Mouse (Mus musculus) liver, embryonic 12.5 days (tissue): ENCODE measurements around the gene Phf21b. TPM values are rescaled to one million over a fixed set of nuclear protein-coding genes. Genes with fewer than 3 reads are reported as not detected.

ENCODE experiments used
- ATAC-seq: fragments of 200-750 bp; cut with Nextera tagmentation; 2 replicates; pipeline ENCODE4 v1.8.0; 2017; ENCODE audit warnings: moderate number of reproducible peaks, mild to moderate bottlenecking, moderate library complexity
- H3K27ac ChIP-seq: fragments of 300-500 bp; sonication (generic); 2 replicates; pipeline ENCODE4 v1.5.1; 2016; ENCODE audit warnings: mild to moderate bottlenecking
- H3K27me3 ChIP-seq: fragments of 300-500 bp; sonication (generic); replicated peaks from 2 replicates; pipeline ENCODE4 v1.6.1; 2016; ENCODE audit warnings: mild to moderate bottlenecking, moderate library complexity
- H3K36me3 ChIP-seq: fragments of 300-500 bp; sonication (generic); 2 replicates; pipeline ENCODE4 v1.6.1; 2016; ENCODE audit warnings: mild to moderate bottlenecking, moderate library complexity
- H3K4me1 ChIP-seq: fragments of 300-500 bp; sonication (generic); 2 replicates; pipeline ENCODE4 v1.6.1; 2016
- H3K4me2 ChIP-seq: fragments of 300-500 bp; sonication (generic); 2 replicates; pipeline ENCODE4 v1.6.1; 2016; ENCODE audit warnings: mild to moderate bottlenecking, moderate library complexity
- H3K4me3 ChIP-seq: fragments of 300-500 bp; sonication (generic); 2 replicates; pipeline ENCODE4 v1.5.1; 2016; ENCODE audit warnings: mild to moderate bottlenecking, moderate library complexity
- H3K9ac ChIP-seq: fragments of 300-500 bp; sonication (generic); 2 replicates; pipeline ENCODE4 v1.6.1; 2016; ENCODE audit warnings: mild to moderate bottlenecking, moderate library complexity
- H3K9me3 ChIP-seq: fragments of 300-500 bp; sonication (generic); replicated peaks from 2 replicates; pipeline ENCODE4 v1.6.1; 2016; ENCODE audit warnings: mild to moderate bottlenecking, moderate library complexity
- WGBS: fragments of 180-500 bp; shearing (Covaris S2); methylation state at CpG from one replicate; pipeline ENCODE4 v1.1.7; 2016; ENCODE audit not compliant: insufficient replicate concordance; 5-methylcytosine and 5-hydroxymethylcytosine counted together
- polyA plus RNA-seq: library from polyadenylated mRNA; unstranded; fragments of >200 nt; fragmentation: Nextera tagmentation; extraction: Ambion mirVana; gene quantifications from 2 replicates; pipeline ENCODE4 v1.2.1, GENCODE M21; 2016

The Phf21b gene
- polyA plus RNA-seq, 1 experiment from 2014 or later: 0.04 TPM

- Histone ChIP-seq H3K27ac (no peak overlapping the region), H3K36me3 (no peaks in the 10 kb centered on the region), H3K9ac (no peak overlapping the region), H3K4me1 (no peaks in the 10 kb centered on the region), H3K9me3 (no peaks in the 10 kb centered on the region), H3K4me3 (no peak overlapping the region), H3K4me2 (no peak overlapping the region), H3K27me3 (no peaks in the 10 kb centered on the region)
- ATAC-seq: no peak
- 56% methylated on average over 5 of the region's 5 CpGs for WGBS
Measured at GRCm38 (mm10) chr15:84811126-84811525, 44.7 kb downstream of the Phf21b start.

GRCm38 (mm10) chr15:84809275-84809952, 46.4 kb downstream of the Phf21b start:
- H3K4me2 ChIP-seq: no peak overlapping the region
- no peaks in the 10 kb centered on the region for H3K27me3 ChIP-seq
- H3K4me1 ChIP-seq: no peaks in the 10 kb centered on the region
- H3K4me3 ChIP-seq: no peak overlapping the region
- 62% methylated on average over 21 of the region's 21 CpGs for WGBS
- H3K9ac ChIP-seq: no peak overlapping the region
- no peak overlapping the region for H3K27ac ChIP-seq
- H3K9me3 ChIP-seq: no peaks in the 10 kb centered on the region
- no peaks in the 10 kb centered on the region for H3K36me3 ChIP-seq
- no peak for ATAC-seq

GRCm38 (mm10) chr15:84803685-84804084, 52.2 kb downstream of the Phf21b start:
- WGBS: 38% methylated on average over 3 of the region's 3 CpGs
- Histone ChIP-seq H3K4me1 (no peaks in the 10 kb centered on the region), H3K4me3 (no peak overlapping the region), H3K27ac (no peak overlapping the region), H3K4me2 (no peak overlapping the region), H3K9me3 (no peaks in the 10 kb centered on the region), H3K27me3 (no peaks in the 10 kb centered on the region), H3K36me3 (no peaks in the 10 kb centered on the region), H3K9ac (no peak overlapping the region)
- ATAC-seq: no peak

- Histone ChIP-seq H3K9me3 (no peaks in the 10 kb centered on the region), H3K27ac (no peak overlapping the region), H3K4me1 (no peaks in the 10 kb centered on the region), H3K9ac (no peak overlapping the region), H3K36me3 (0 out of 2 replicates have a peak, but pooled peaks cover 10% of the 10 kb centered on the region), H3K4me3 (no peak overlapping the region), H3K4me2 (no peak overlapping the region), H3K27me3 (no peaks in the 10 kb centered on the region)
- ATAC-seq: no peak
- 79% methylated on average over 5 of the region's 5 CpGs for WGBS
Measured at GRCm38 (mm10) chr15:84800132-84800531, 55.7 kb downstream of the Phf21b start.

GRCm38 (mm10) chr15:84793649-84794048, 62.2 kb downstream of the Phf21b start:
- 61% methylated on average over 5 of the region's 5 CpGs for WGBS
- Histone ChIP-seq H3K4me3 (no peak overlapping the region), H3K4me1 (no peaks in the 10 kb centered on the region), H3K4me2 (no peak overlapping the region), H3K27me3 (no peaks in the 10 kb centered on the region), H3K27ac (no peak overlapping the region), H3K9ac (no peak overlapping the region), H3K36me3 (0 out of 2 replicates have a peak, but pooled peaks cover 10% of the 10 kb centered on the region), H3K9me3 (no peaks in the 10 kb centered on the region)
- no peak for ATAC-seq

GRCm38 (mm10) chr15:84787161-84787560, 68.7 kb downstream of the Phf21b start:
- no peak for ATAC-seq
- H3K27ac ChIP-seq: no peak overlapping the region
- no peaks in the 10 kb centered on the region for H3K4me1 ChIP-seq
- no peaks in the 10 kb centered on the region for H3K36me3 ChIP-seq
- no peak overlapping the region for H3K4me3 ChIP-seq
- 74% methylated on average over 10 of the region's 10 CpGs for WGBS
- H3K9me3 ChIP-seq: no peaks in the 10 kb centered on the region
- no peak overlapping the region for H3K4me2 ChIP-seq
- H3K9ac ChIP-seq: no peak overlapping the region
- no peaks in the 10 kb centered on the region for H3K27me3 ChIP-seq

- Histone ChIP-seq H3K4me3 (no peak overlapping the region), H3K9ac (no peak overlapping the region), H3K9me3 (no peaks in the 10 kb centered on the region), H3K36me3 (no peaks in the 10 kb centered on the region), H3K4me2 (no peak overlapping the region), H3K27ac (no peak overlapping the region), H3K27me3 (no peaks in the 10 kb centered on the region), H3K4me1 (no peaks in the 10 kb centered on the region)
- WGBS: 83% methylated on average over 16 of the region's 16 CpGs
- ATAC-seq: no peak
Measured at GRCm38 (mm10) chr15:84784812-84785211, 71.0 kb downstream of the Phf21b start.

GRCm38 (mm10) chr15:84778587-84778986, 77.3 kb downstream of the Phf21b start:
- no peaks in the 10 kb centered on the region for H3K4me1 ChIP-seq
- H3K4me3 ChIP-seq: no peak overlapping the region
- 39% methylated on average over 5 of the region's 5 CpGs for WGBS
- no peaks in the 10 kb centered on the region for H3K36me3 ChIP-seq
- ATAC-seq: no peak
- no peaks in the 10 kb centered on the region for H3K9me3 ChIP-seq
- no peak overlapping the region for H3K9ac ChIP-seq
- H3K4me2 ChIP-seq: no peak overlapping the region
- no peak overlapping the region for H3K27ac ChIP-seq
- H3K27me3 ChIP-seq: no peaks in the 10 kb centered on the region

- no peak overlapping the region for H3K4me2 ChIP-seq
- no peak overlapping the region for H3K9ac ChIP-seq
- no peaks in the 10 kb centered on the region for H3K4me1 ChIP-seq
- no peak overlapping the region for H3K27ac ChIP-seq
- 66% methylated on average over 20 of the region's 20 CpGs for WGBS
- no peaks in the 10 kb centered on the region for H3K9me3 ChIP-seq
- no peak for ATAC-seq
- H3K36me3 ChIP-seq: no peaks in the 10 kb centered on the region
- H3K4me3 ChIP-seq: no peak overlapping the region
- no peaks in the 10 kb centered on the region for H3K27me3 ChIP-seq
Measured at GRCm38 (mm10) chr15:84775421-84776174, 80.3 kb downstream of the Phf21b start.

GRCm38 (mm10) chr15:84772191-84773111, 83.4 kb downstream of the Phf21b start:
- no peaks in the 10 kb centered on the region for H3K27me3 ChIP-seq
- no peaks in the 10 kb centered on the region for H3K36me3 ChIP-seq
- H3K9me3 ChIP-seq: no peaks in the 10 kb centered on the region
- no peak overlapping the region for H3K4me3 ChIP-seq
- ATAC-seq: no peak
- 73% methylated on average over 21 of the region's 21 CpGs for WGBS
- no peak overlapping the region for H3K27ac ChIP-seq
- no peak overlapping the region for H3K4me2 ChIP-seq
- H3K9ac ChIP-seq: no peak overlapping the region
- H3K4me1 ChIP-seq: no peaks in the 10 kb centered on the region

GRCm38 (mm10) chr15:84769641-84770341, 86.1 kb downstream of the Phf21b start:
- 69% methylated on average over 11 of the region's 11 CpGs for WGBS
- H3K4me2 ChIP-seq: no peak overlapping the region
- H3K27ac ChIP-seq: no peak overlapping the region
- no peaks in the 10 kb centered on the region for H3K27me3 ChIP-seq
- peaks cover 3% of the 10 kb centered on the region; the same call in 1 of the 2 replicates for H3K4me1 ChIP-seq
- ATAC-seq: no peak
- H3K36me3 ChIP-seq: no peaks in the 10 kb centered on the region
- H3K9ac ChIP-seq: no peak overlapping the region
- H3K9me3 ChIP-seq: no peaks in the 10 kb centered on the region
- H3K4me3 ChIP-seq: no peak overlapping the region
